25 mouse cellular contexts compared by ENCODE assay signal in genomic region chr9:76602874-76603273, GRCm38 (mm10). TPM values are rescaled to one million over a fixed set of nuclear protein-coding genes. Genes with fewer than 3 reads are reported as not detected.
A peak's percentile ranks its signal among the peaks of the same experiment; 100 is the strongest.
DNase-seq lines count a peak whose midpoint lies in the region; ATAC-seq and TF ChIP-seq lines count a peak whose summit lies in the region.
"Had no signal": no experiment of that assay in that cellular context is flagged by ENCODE, and none has a peak within 500 bp of the region (broad histone marks: within the 10 kb centered on the region; RNA-seq: fewer than 3 reads in every experiment).

No protein-coding gene starts in this region.

- no peaks in the 10 kb centered on the region for H3K27me3 ChIP-seq in intestine, postnatal 0 days (replicated peaks; ENCODE audit: control insufficient read depth, insufficient read depth, low read length)
- H3K27me3 ChIP-seq in intestine, embryonic 15.5 days (replicated peaks): no peaks in the 10 kb centered on the region
- H3K27me3 ChIP-seq in lung, embryonic 15.5 days: no peaks in the 10 kb centered on the region
- no peaks in the 10 kb centered on the region for H3K27me3 ChIP-seq in stomach, embryonic 16.5 days (ENCODE audit: control insufficient read depth, insufficient read depth, low read length)
- H3K27me3 ChIP-seq: forebrain, embryonic 13.5 days; heart, embryonic 12.5 days; heart, embryonic 15.5 days; hindbrain, embryonic 13.5 days had no signal

- no peak overlapping the region for H3K27ac ChIP-seq in intestine, postnatal 0 days (ENCODE audit: low read depth, low read length)
- H3K27ac ChIP-seq in intestine, embryonic 15.5 days: no peak overlapping the region
- no peak overlapping the region for H3K27ac ChIP-seq in lung, embryonic 15.5 days
- H3K27ac ChIP-seq in stomach, embryonic 16.5 days (ENCODE audit: low read length): no peak overlapping the region
- H3K27ac ChIP-seq: forebrain, embryonic 10.5 days; forebrain, embryonic 13.5 days; heart, embryonic 15.5 days; hindbrain, embryonic 10.5 days; hindbrain, embryonic 13.5 days had no signal

- TF ChIP-seq POLR2A in lung, adult 2 months (IDR thresholded peaks at IDR 0.05; ENCODE audit: borderline replicate concordance, extremely low read depth, low read depth, low read length): no peak

- no peak overlapping the region for H3K4me3 ChIP-seq in intestine, postnatal 0 days (ENCODE audit: low read depth, low read length)
- H3K4me3 ChIP-seq in intestine, embryonic 15.5 days (replicated peaks): no peak overlapping the region
- H3K4me3 ChIP-seq in lung, embryonic 15.5 days: no peak overlapping the region
- H3K4me3 ChIP-seq in lung, adult 2 months (replicated peaks; ENCODE audit: extremely low read depth, low read depth, low read length): no peak overlapping the region
- H3K4me3 ChIP-seq in stomach, embryonic 16.5 days (replicated peaks; ENCODE audit: low read length): no peak overlapping the region
- H3K4me3 ChIP-seq: forebrain, embryonic 10.5 days; forebrain, embryonic 13.5 days; heart, embryonic 12.5 days; heart, embryonic 15.5 days; hindbrain, embryonic 10.5 days; hindbrain, embryonic 13.5 days had no signal

- H3K9me3 ChIP-seq in intestine, postnatal 0 days (ENCODE audit: control insufficient read depth): no peaks in the 10 kb centered on the region
- H3K9me3 ChIP-seq in intestine, embryonic 15.5 days: no peaks in the 10 kb centered on the region
- no peaks in the 10 kb centered on the region for H3K9me3 ChIP-seq in lung, embryonic 15.5 days
- H3K9me3 ChIP-seq in stomach, embryonic 16.5 days (replicated peaks; ENCODE audit: control insufficient read depth, low read length): no peaks in the 10 kb centered on the region
- H3K9me3 ChIP-seq: forebrain, embryonic 10.5 days; forebrain, embryonic 13.5 days; heart, embryonic 12.5 days; heart, embryonic 15.5 days; hindbrain, embryonic 10.5 days; hindbrain, embryonic 13.5 days had no signal

- 71% methylated on average over 2 of the region's 2 CpGs for WGBS in intestine, postnatal 0 days
- WGBS in intestine, embryonic 15.5 days: 86% methylated on average over 2 of the region's 2 CpGs
- WGBS in lung, embryonic 15.5 days: 58% methylated on average over 2 of the region's 2 CpGs
- WGBS in lung, adult 2 months: 48% methylated on average over 2 of the region's 2 CpGs
- 59% methylated on average over 2 of the region's 2 CpGs for WGBS in stomach, embryonic 16.5 days

- no peak overlapping the region for H3K4me2 ChIP-seq in intestine, postnatal 0 days (replicated peaks; ENCODE audit: low read depth)
- no peak overlapping the region for H3K4me2 ChIP-seq in intestine, embryonic 15.5 days (replicated peaks)
- H3K4me2 ChIP-seq in lung, embryonic 15.5 days: no peak overlapping the region
- H3K4me2 ChIP-seq in stomach, embryonic 16.5 days (ENCODE audit: low read depth, low read length): no peak overlapping the region
- H3K4me2 ChIP-seq: forebrain, embryonic 13.5 days; heart, embryonic 12.5 days; heart, embryonic 15.5 days; hindbrain, embryonic 13.5 days had no signal

- no peak overlapping the region for H3K9ac ChIP-seq in intestine, postnatal 0 days (ENCODE audit: low read depth, low read length)
- no peak overlapping the region for H3K9ac ChIP-seq in intestine, embryonic 15.5 days
- H3K9ac ChIP-seq in lung, embryonic 15.5 days: no peak overlapping the region
- H3K9ac ChIP-seq in stomach, embryonic 16.5 days (ENCODE audit: low read length): no peak overlapping the region
- H3K9ac ChIP-seq: forebrain, embryonic 13.5 days; heart, embryonic 12.5 days; heart, embryonic 15.5 days; hindbrain, embryonic 13.5 days had no signal

- H3K4me1 ChIP-seq in intestine, postnatal 0 days (replicated peaks; ENCODE audit: control insufficient read depth, insufficient read depth, low read length): no peaks in the 10 kb centered on the region
- H3K4me1 ChIP-seq in intestine, embryonic 15.5 days (replicated peaks): no peaks in the 10 kb centered on the region
- H3K4me1 ChIP-seq in lung, embryonic 15.5 days: 0 out of 2 replicates have a peak, but pooled peaks cover 3% of the 10 kb centered on the region
- no peaks in the 10 kb centered on the region; the same call in 1 of the 2 replicates for H3K4me1 ChIP-seq in lung, adult 2 months (ENCODE audit: control insufficient read depth, insufficient read depth, low read length)
- H3K4me1 ChIP-seq in stomach, embryonic 16.5 days (ENCODE audit: control insufficient read depth, insufficient read depth, low read length): no peaks in the 10 kb centered on the region
- H3K4me1 ChIP-seq: forebrain, embryonic 10.5 days; forebrain, embryonic 13.5 days; heart, embryonic 12.5 days; heart, embryonic 15.5 days; hindbrain, embryonic 10.5 days; hindbrain, embryonic 13.5 days had no signal

- ATAC-seq in intestine, postnatal 0 days: no peak
- no peak for ATAC-seq in intestine, embryonic 15.5 days
- ATAC-seq in lung, embryonic 15.5 days (ENCODE audit: borderline replicate concordance, extremely low read depth, low FRiP score, low TSS enrichment): peak; percentile 27; the same call in 1 of the 2 replicates
- ATAC-seq in stomach, embryonic 16.5 days (ENCODE audit: insufficient read depth, low FRiP score): peak; percentile 25; the same call in 1 of the 2 replicates
- ATAC-seq: activated CD4-positive, CD25-positive, alpha-beta regulatory T cell, adult 4 months; forebrain, embryonic 13.5 days; forebrain, embryonic 16.5 days had no signal

- H3K36me3 ChIP-seq in intestine, postnatal 0 days (ENCODE audit: control insufficient read depth, insufficient read depth): no peaks in the 10 kb centered on the region
- H3K36me3 ChIP-seq in intestine, embryonic 15.5 days: no peaks in the 10 kb centered on the region
- no peaks in the 10 kb centered on the region for H3K36me3 ChIP-seq in lung, embryonic 15.5 days
- H3K36me3 ChIP-seq in stomach, embryonic 16.5 days (ENCODE audit: control insufficient read depth, insufficient read depth, low read length): no peaks in the 10 kb centered on the region
- H3K36me3 ChIP-seq: forebrain, embryonic 10.5 days; heart, embryonic 12.5 days; heart, embryonic 15.5 days; hindbrain, embryonic 10.5 days; hindbrain, embryonic 13.5 days had no signal

- DNase-seq in lung, adult 2 months: no peak
- DNase-seq in lung, postnatal 36 days: peak; percentile 40
- no peak for DNase-seq in frontal cortex, postnatal 14 days (ENCODE audit: low spot score in 2 of 2)
- DNase-seq in thymus, postnatal 25 days: no peak
- DNase-seq: adrenal gland, postnatal 10 days; adrenal gland, postnatal 36 days; cerebellum, adult 18-20 months; cerebellum, adult 9-10 months; cerebellum, postnatal 14 days; gastrocnemius, postnatal 25 days; heart, adult 18-20 months; heart, postnatal 10 days; heart, postnatal 36 days had no signal

- peak; percentile 17; the same call in 1 of the 2 replicates for TF ChIP-seq CTCF in intestine, postnatal 0 days (IDR thresholded peaks at IDR 0.05; ENCODE audit: low read depth)
- TF ChIP-seq CTCF in lung, adult 2 months (IDR thresholded peaks at IDR 0.05; ENCODE audit: insufficient read depth, low read length): no peak

RNA-seq across cellular contexts. Expression of gene Fam83b, which starts 36.0 kb away (rescaled TPM):
- 4.9 and 5.3 TPM in 2 replicates for polyA plus RNA-seq in intestine, postnatal 0 days (2015; fragmentation: Nextera tagmentation; extraction: Ambion mirVana)
- polyA plus RNA-seq in intestine, embryonic 15.5 days (2015; fragmentation: Nextera tagmentation; extraction: Ambion mirVana): 11.6 and 13.4 TPM in 2 replicates
- polyA plus RNA-seq in lung, embryonic 15.5 days (2015; fragmentation: Nextera tagmentation; extraction: Ambion mirVana): 3.8 TPM in 2 replicates
- polyA plus RNA-seq in lung, adult 2 months (2012; rRNA removed): 0.28 and 0.83 TPM in 2 replicates
- polyA plus RNA-seq in stomach, embryonic 16.5 days (2015; fragmentation: Nextera tagmentation; extraction: Ambion mirVana): 11.3 and 13.6 TPM in 2 replicates
- polyA plus RNA-seq: activated CD4-positive, CD25-positive, alpha-beta regulatory T cell, adult 4 months; forebrain, embryonic 13.5 days; forebrain, embryonic 16.5 days; hindbrain, embryonic 13.5 days had no signal

Comparison
In these comparisons a context has a peak if more than half of its experiments do, and no peak if none do; other contexts are left out.
1. ATAC-seq: peak in lung, embryonic 15.5 days (single experiment) and stomach, embryonic 16.5 days (single experiment); none in intestine, postnatal 0 days (single experiment) and intestine, embryonic 15.5 days (single experiment).